Mouse (Mus musculus) hindbrain, embryonic 16.5 days (tissue): Measurements from ENCODE around the gene Lman1l. TPM values are rescaled to one million over a fixed set of nuclear protein-coding genes. Genes with fewer than 3 reads are reported as not detected.
A peak's percentile ranks its signal among the peaks of the same experiment; 100 is the strongest.

Source experiments
- ATAC-seq: fragments of 200-750 bp; cut with Nextera tagmentation; 2 replicates; pipeline ENCODE4 v1.8.0; 2017; ENCODE audit warnings: moderate TSS enrichment, moderate library complexity
- H3K27ac ChIP-seq: fragments of 300-500 bp; sonication (generic); 2 replicates; pipeline ENCODE4 v1.5.1; 2014; ENCODE audit warnings: low read depth, mild to moderate bottlenecking, control low read depth, low read length, moderate library complexity
- H3K27me3 ChIP-seq: fragments of 300-500 bp; sonication (generic); replicated peaks from 2 replicates; pipeline ENCODE4 v1.6.1; 2014; ENCODE audit warnings: low read length; ENCODE audit not compliant: control insufficient read depth, insufficient read depth
- H3K36me3 ChIP-seq: fragments of 300-500 bp; sonication (generic); 2 replicates; pipeline ENCODE4 v1.6.1; 2014; ENCODE audit warnings: mild to moderate bottlenecking, low read length, moderate library complexity, mixed read lengths; ENCODE audit not compliant: control insufficient read depth, insufficient read depth
- H3K4me1 ChIP-seq: fragments of 300-500 bp; sonication (generic); 2 replicates; pipeline ENCODE4 v1.6.1; 2014; ENCODE audit warnings: low read depth, low read length; ENCODE audit not compliant: control insufficient read depth, insufficient read depth
- H3K4me2 ChIP-seq: fragments of 300-500 bp; sonication (generic); 2 replicates; pipeline ENCODE4 v1.6.1; 2014; ENCODE audit warnings: mild to moderate bottlenecking, low read length, control low read depth, moderate library complexity
- H3K4me3 ChIP-seq: fragments of 300-500 bp; sonication (generic); 2 replicates; pipeline ENCODE4 v1.5.1; 2014; ENCODE audit warnings: mild to moderate bottlenecking, low read length, control low read depth, moderate library complexity
- H3K9ac ChIP-seq: fragments of 300-500 bp; sonication (generic); 2 replicates; pipeline ENCODE4 v1.6.1; 2014; ENCODE audit warnings: low read depth, mild to moderate bottlenecking, control low read depth, low read length, moderate library complexity
- H3K9me3 ChIP-seq: fragments of 300-500 bp; sonication (generic); 2 replicates; pipeline ENCODE4 v1.6.1; 2014; ENCODE audit warnings: mild to moderate bottlenecking, low read length, moderate library complexity; ENCODE audit not compliant: control insufficient read depth
- WGBS: fragments of 180-500 bp; shearing (Covaris S2); extraction: QIAGEN DNeasy Blood & Tissue Kit; methylation state at CpG from one replicate; pipeline ENCODE4 v1.1.7; 2014; 5-methylcytosine and 5-hydroxymethylcytosine counted together
- polyA plus RNA-seq: library from polyadenylated mRNA; unstranded; fragments of >200 nt; fragmentation: Nextera tagmentation; extraction: Ambion mirVana; gene quantifications from 2 replicates; pipeline ENCODE4 v1.2.1, GENCODE M21; 2015

Lman1l gene
- polyA plus RNA-seq, 1 experiment from 2014 or later, result not detected

DNA sequence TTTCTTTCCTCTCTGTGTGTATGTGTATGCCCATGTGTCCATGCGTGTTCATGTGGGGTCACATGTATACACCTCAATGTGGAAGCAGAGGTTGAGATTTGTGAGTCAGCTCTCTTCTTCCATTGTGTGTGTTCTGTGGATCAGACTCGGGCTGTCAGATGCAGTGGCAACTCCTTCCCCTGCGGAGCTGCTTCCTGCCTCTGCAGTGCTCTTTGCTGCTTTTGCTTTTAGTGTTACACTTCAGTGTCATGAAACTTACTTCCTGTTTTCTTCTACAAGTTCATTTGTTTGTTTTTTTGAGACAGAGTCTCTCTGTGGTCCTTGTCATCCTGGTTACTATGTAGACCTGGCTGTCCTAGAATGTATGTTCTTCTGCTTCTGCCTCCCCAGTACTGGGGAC is 35.6 kb downstream of the Lman1l start:
- Histone ChIP-seq H3K4me2 (no peak overlapping the region), H3K9me3 (no peaks in the 10 kb centered on the region), H3K4me3 (no peak overlapping the region), H3K9ac (no peak overlapping the region), H3K27ac (no peak overlapping the region), H3K27me3 (no peaks in the 10 kb centered on the region), H3K36me3 (peaks cover 51% of the 10 kb centered on the region), H3K4me1 (peaks cover 5% of the 10 kb centered on the region)
- 92% methylated on average over 3 of the region's 3 CpGs for whole genome bisulfite sequencing
- ATAC-seq, result no peak

GRCm38 (mm10) chr9:57577144-57577849 is 43.3 kb downstream of the Lman1l start:
- WGBS, result 79% methylated on average over 6 of the region's 6 CpGs

DNA sequence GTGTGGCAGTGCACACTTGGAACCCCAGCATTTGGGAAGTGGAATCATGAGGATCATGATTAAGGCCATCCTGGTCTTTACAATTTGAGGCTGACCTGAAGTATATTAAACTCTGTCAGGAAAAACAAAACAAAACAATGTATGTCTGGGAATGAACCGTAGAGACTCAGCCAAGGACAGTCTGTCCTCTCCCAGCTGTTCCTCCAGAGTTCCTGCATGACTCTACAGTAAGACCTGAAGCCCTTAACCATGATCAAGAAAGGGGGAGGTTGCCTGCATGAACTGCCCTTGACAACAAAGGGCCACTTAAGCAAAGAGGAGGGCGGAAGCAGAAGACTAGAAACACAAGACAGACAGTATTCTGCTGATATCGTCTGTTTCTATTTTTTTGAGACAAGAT is 45.0 kb downstream of the Lman1l start:
- WGBS, result 85% methylated on average over 3 of the region's 3 CpGs
- no peak for ATAC-seq
- Histone ChIP-seq H3K4me1 (no peaks in the 10 kb centered on the region), H3K4me2 (no peak overlapping the region), H3K27ac (no peak overlapping the region), H3K4me3 (no peak overlapping the region), H3K27me3 (no peaks in the 10 kb centered on the region), H3K9ac (no peak overlapping the region), H3K36me3 (peaks cover 25% of the 10 kb centered on the region), H3K9me3 (no peaks in the 10 kb centered on the region)

More at GRCm38 (mm10) chr9:57577144-57577849, 43.3 kb downstream of the Lman1l start:
- H3K9me3 ChIP-seq, result no peaks in the 10 kb centered on the region
- H3K4me3 ChIP-seq, result no peak overlapping the region
- H3K4me2 ChIP-seq, result no peak overlapping the region
- H3K4me1 ChIP-seq, result no peaks in the 10 kb centered on the region
- H3K36me3 ChIP-seq, result peaks cover 32% of the 10 kb centered on the region
- no peak overlapping the region for H3K9ac ChIP-seq
- ATAC-seq, result no peak
- no peaks in the 10 kb centered on the region for H3K27me3 ChIP-seq
- no peak overlapping the region for H3K27ac ChIP-seq

GRCm38 (mm10) chr9:57574397-57574796 is 46.2 kb downstream of the Lman1l start:
- Histone ChIP-seq H3K36me3 (peaks cover 21% of the 10 kb centered on the region), H3K9me3 (no peaks in the 10 kb centered on the region), H3K4me2 (no peak overlapping the region), H3K27ac (no peak overlapping the region), H3K4me3 (no peak overlapping the region), H3K27me3 (no peaks in the 10 kb centered on the region), H3K4me1 (no peaks in the 10 kb centered on the region), H3K9ac (no peak overlapping the region)
- no peak for ATAC-seq

DNA sequence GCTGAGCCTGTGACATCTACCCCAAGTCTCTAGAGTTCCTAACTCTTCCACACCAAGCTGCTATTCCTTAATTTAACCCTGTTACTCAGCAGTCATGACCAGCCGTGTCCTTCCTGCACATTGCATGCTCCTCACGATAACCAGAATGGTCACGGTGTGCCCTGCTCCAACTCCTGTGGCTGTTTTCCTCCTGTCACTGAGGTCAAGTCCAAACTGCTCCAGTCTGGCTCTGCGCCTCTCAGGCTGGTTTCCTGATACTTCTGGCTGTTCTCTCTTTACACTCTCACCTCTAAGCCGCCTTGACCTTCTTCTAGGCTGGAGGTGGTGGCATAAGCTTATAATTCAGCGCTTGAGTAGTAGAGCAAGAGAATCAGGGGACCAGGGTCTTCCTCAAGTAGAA is 52.1 kb downstream of the Lman1l start:
- H3K9me3 ChIP-seq, result no peaks in the 10 kb centered on the region
- WGBS, result 94% methylated on average over 6 of the region's 6 CpGs
- no peak overlapping the region for H3K9ac ChIP-seq
- H3K4me2 ChIP-seq, result no peak overlapping the region
- H3K27ac ChIP-seq, result no peak overlapping the region
- ATAC-seq, result no peak
- no peaks in the 10 kb centered on the region for H3K27me3 ChIP-seq
- peaks cover 13% of the 10 kb centered on the region; the same call in 1 of the 2 replicates for H3K36me3 ChIP-seq
- H3K4me1 ChIP-seq, result peaks cover 3% of the 10 kb centered on the region; the same call in 1 of the 2 replicates
- no peak overlapping the region for H3K4me3 ChIP-seq

- no peak for ATAC-seq
- Histone ChIP-seq H3K36me3 (peaks cover 13% of the 10 kb centered on the region; the same call in 1 of the 2 replicates), H3K4me3 (no peak overlapping the region), H3K9me3 (no peaks in the 10 kb centered on the region), H3K4me2 (no peak overlapping the region), H3K27ac (no peak overlapping the region), H3K27me3 (no peaks in the 10 kb centered on the region), H3K9ac (no peak overlapping the region), H3K4me1 (peaks cover 11% of the 10 kb centered on the region)
- 61% methylated on average over 8 of the region's 8 CpGs for WGBS
Measured at GRCm38 (mm10) chr9:57566846-57567245, 53.7 kb downstream of the Lman1l start.

DNA sequence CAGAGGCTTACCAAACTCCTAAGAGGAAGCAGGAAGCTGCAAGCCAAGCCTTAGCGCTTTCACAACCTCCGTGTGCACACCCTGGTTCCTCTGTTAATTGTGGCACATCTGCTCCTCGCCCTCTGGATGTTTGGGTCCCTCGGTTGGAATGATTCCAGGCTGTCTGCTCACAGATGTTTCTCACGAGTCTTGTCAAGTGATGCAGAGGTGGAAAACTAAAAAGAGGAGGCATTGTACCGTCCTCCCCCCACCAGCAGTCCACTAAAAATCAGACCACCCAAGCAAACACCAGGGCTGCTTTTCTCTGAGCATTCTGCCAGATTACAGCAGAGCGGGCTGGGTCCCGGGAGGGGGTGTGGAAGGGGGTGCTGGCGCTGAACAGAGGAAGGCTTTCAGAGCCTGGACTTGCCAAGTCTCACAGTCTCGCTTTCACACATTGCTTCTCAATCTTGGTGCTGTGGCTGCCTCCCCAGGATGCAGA is 54.8 kb downstream of the Lman1l start:
- ATAC-seq, result peak; percentile 45
- H3K9me3 ChIP-seq, result no peaks in the 10 kb centered on the region
- no peak overlapping the region; the same call in 1 of the 2 replicates for H3K4me2 ChIP-seq
- no peak overlapping the region for H3K4me3 ChIP-seq
- peak overlapping the region; percentile 6 for H3K27ac ChIP-seq
- H3K27me3 ChIP-seq, result no peaks in the 10 kb centered on the region
- peaks cover 17% of the 10 kb centered on the region for H3K4me1 ChIP-seq
- peaks cover 10% of the 10 kb centered on the region; the same call in 1 of the 2 replicates for H3K36me3 ChIP-seq
- 47% methylated on average over 10 of the region's 10 CpGs for WGBS
- H3K9ac ChIP-seq, result no peak overlapping the region

- Histone ChIP-seq H3K9me3 (no peaks in the 10 kb centered on the region), H3K27ac (no peak overlapping the region), H3K4me1 (peaks cover 22% of the 10 kb centered on the region), H3K9ac (no peak overlapping the region), H3K36me3 (peaks cover 9% of the 10 kb centered on the region; the same call in 1 of the 2 replicates), H3K4me3 (no peak overlapping the region), H3K4me2 (no peak overlapping the region), H3K27me3 (no peaks in the 10 kb centered on the region)
- ATAC-seq, result no peak
- WGBS, result 84% methylated on average over 6 of the region's 6 CpGs
Measured at GRCm38 (mm10) chr9:57564609-57565008, 56.0 kb downstream of the Lman1l start.

DNA sequence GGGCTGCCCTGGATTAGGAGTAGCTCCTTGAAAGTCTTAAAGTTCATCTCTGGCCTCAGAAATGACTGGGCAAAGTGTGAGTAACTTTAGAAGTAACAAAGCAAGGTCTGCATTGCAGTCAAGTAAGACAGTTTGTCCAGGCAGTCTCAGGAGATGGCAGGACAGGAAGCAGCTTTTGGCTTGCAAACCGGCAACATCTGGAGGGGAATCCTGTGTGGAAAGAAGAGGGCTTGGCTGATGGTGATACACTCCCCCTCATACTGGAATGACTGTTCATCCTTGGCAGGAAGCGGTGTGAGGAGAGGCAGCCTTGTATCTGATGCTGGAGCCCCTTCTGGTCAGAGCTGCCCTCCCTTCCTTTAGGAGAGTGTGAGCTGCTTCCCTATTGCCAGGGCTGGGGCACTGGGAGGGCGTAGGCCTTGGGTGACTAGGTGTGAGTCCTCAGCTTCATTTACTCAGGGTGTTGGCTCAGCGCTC is 57.6 kb downstream of the Lman1l start:
- Histone ChIP-seq H3K27me3 (no peaks in the 10 kb centered on the region; the same call in 1 of the 2 replicates), H3K27ac (no peak overlapping the region), H3K4me2 (no peak overlapping the region; the same call in 1 of the 2 replicates), H3K36me3 (no peaks in the 10 kb centered on the region; the same call in 1 of the 2 replicates), H3K9me3 (no peaks in the 10 kb centered on the region), H3K9ac (no peak overlapping the region), H3K4me3 (no peak overlapping the region), H3K4me1 (peaks cover 22% of the 10 kb centered on the region)
- 85% methylated on average over 4 of the region's 4 CpGs for WGBS
- ATAC-seq, result no peak
